Mouse (Mus musculus) T-cell, adult 2 months (primary cell): Measurements from ENCODE around the gene Cyp26b1.

Experiments used
- DNase-seq: peaks from one replicate; pipeline ENCODE4 v3.0.0; 2022; ENCODE audit warnings: low spot score

Gene Cyp26b1

GRCm38 (mm10) chr6:84562948-84563347 lies 30.8 kb downstream of the Cyp26b1 start:
- DNase-seq: no peak

- no peak for DNase-seq
Observed at GRCm38 (mm10) chr6:84561171-84561570, 32.5 kb downstream of the Cyp26b1 start.

- no peak for DNase-seq
Observed at GRCm38 (mm10) chr6:84549852-84550437, 43.8 kb downstream of the Cyp26b1 start.

- DNase-seq: no peak
Observed at GRCm38 (mm10) chr6:84545428-84545827, 48.3 kb downstream of the Cyp26b1 start.

- DNase-seq: no peak
Observed at GRCm38 (mm10) chr6:84544359-84544758, 49.3 kb downstream of the Cyp26b1 start.

GRCm38 (mm10) chr6:84543516-84543915 lies 50.2 kb downstream of the Cyp26b1 start:
- no peak for DNase-seq

- no peak for DNase-seq
Observed at GRCm38 (mm10) chr6:84539924-84540323, 53.8 kb downstream of the Cyp26b1 start.

GRCm38 (mm10) chr6:84538681-84539080 lies 55.0 kb downstream of the Cyp26b1 start:
- no peak for DNase-seq

- DNase-seq: no peak
Observed at GRCm38 (mm10) chr6:84537611-84538197, 56.0 kb downstream of the Cyp26b1 start.

- no peak for DNase-seq
Observed at GRCm38 (mm10) chr6:84534944-84535343, 58.8 kb downstream of the Cyp26b1 start.

- no peak for DNase-seq
Observed at GRCm38 (mm10) chr6:84529912-84530311, 63.8 kb downstream of the Cyp26b1 start.

GRCm38 (mm10) chr6:84524901-84525601 lies 68.7 kb downstream of the Cyp26b1 start:
- DNase-seq: no peak
